Mouse (Mus musculus) hindbrain, embryonic 13.5 days (tissue): ENCODE results near the gene Ranbp9. TPM values are rescaled to one million over a fixed set of nuclear protein-coding genes. Genes with fewer than 3 reads are reported as not detected.

Source experiments
- ATAC-seq: fragments of 200-750 bp; cut with Nextera tagmentation; 2 replicates; pipeline ENCODE4 v1.8.0; 2017; ENCODE audit warnings: moderate TSS enrichment; ENCODE audit not compliant: low FRiP score
- H3K27ac ChIP-seq: fragments of 300-500 bp; sonication (generic); 2 replicates; pipeline ENCODE4 v1.5.1; 2015; ENCODE audit warnings: inconsistent platforms, mild to moderate bottlenecking, moderate library complexity
- H3K27me3 ChIP-seq: fragments of 300-500 bp; sonication (generic); 2 replicates; pipeline ENCODE4 v1.6.1; 2015; ENCODE audit warnings: mild to moderate bottlenecking, inconsistent platforms
- H3K36me3 ChIP-seq: fragments of 300-500 bp; sonication (generic); 2 replicates; pipeline ENCODE4 v1.6.1; 2015; ENCODE audit warnings: mild to moderate bottlenecking, inconsistent platforms
- H3K4me1 ChIP-seq: fragments of 300-500 bp; sonication (generic); replicated peaks from 2 replicates; pipeline ENCODE4 v1.6.1; 2015; ENCODE audit warnings: inconsistent platforms
- H3K4me2 ChIP-seq: fragments of 300-500 bp; sonication (generic); 2 replicates; pipeline ENCODE4 v1.6.1; 2015; ENCODE audit warnings: inconsistent platforms, mild to moderate bottlenecking, moderate library complexity
- H3K4me3 ChIP-seq: fragments of 300-500 bp; sonication (generic); 2 replicates; pipeline ENCODE4 v1.5.1; 2015; ENCODE audit warnings: mild to moderate bottlenecking, inconsistent platforms
- H3K9ac ChIP-seq: fragments of 300-500 bp; sonication (generic); 2 replicates; pipeline ENCODE4 v1.6.1; 2015; ENCODE audit warnings: mild to moderate bottlenecking, inconsistent platforms
- H3K9me3 ChIP-seq: fragments of 300-500 bp; sonication (generic); 2 replicates; pipeline ENCODE4 v1.6.1; 2016; ENCODE audit warnings: inconsistent platforms
- WGBS: fragments of 180-500 bp; shearing (Covaris S2); methylation state at CpG from one replicate; pipeline ENCODE4 v1.1.7; 2015; 5-methylcytosine and 5-hydroxymethylcytosine counted together
- polyA plus RNA-seq: library from polyadenylated mRNA; unstranded; fragments of >200 nt; fragmentation: Nextera tagmentation; extraction: Ambion mirVana; gene quantifications from 2 replicates; pipeline ENCODE4 v1.2.1, GENCODE M21; 2015

Ranbp9 gene
- polyA plus RNA-seq, 1 experiment from 2014 or later = 12.9 TPM

DNA sequence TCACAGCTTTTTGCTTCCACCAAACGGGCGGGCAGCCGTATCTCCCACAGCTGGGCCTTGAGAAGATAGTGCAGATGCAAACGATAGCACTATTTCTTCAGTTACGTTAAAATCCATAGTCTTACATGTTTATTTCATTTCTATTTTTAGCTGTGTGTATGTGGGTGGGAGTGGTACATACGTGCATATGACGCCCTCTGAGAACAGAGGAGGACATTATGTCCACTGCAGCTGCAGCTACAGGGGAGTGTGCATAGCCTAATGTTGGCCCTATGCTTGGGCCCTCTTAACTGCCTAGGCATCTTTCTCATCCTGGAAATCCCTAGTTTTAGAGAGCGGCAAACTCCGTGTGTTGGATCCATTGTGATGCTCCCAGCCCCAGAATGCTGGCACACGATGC lies 106.9 kb downstream of the Ranbp9 start:
- H3K9ac ChIP-seq = no peak overlapping the region
- ATAC-seq = no peak
- H3K4me1 ChIP-seq = 0 out of 2 replicates have a peak, but pooled peaks cover 2% of the 10 kb centered on the region
- H3K9me3 ChIP-seq = peaks cover 2% of the 10 kb centered on the region; the same call in 1 of the 2 replicates
- WGBS = 91% methylated on average over 10 of the region's 10 CpGs
- no peak overlapping the region for H3K27ac ChIP-seq
- H3K36me3 ChIP-seq = peaks cover 46% of the 10 kb centered on the region
- no peak overlapping the region for H3K4me2 ChIP-seq
- H3K4me3 ChIP-seq = no peak overlapping the region
- no peaks in the 10 kb centered on the region for H3K27me3 ChIP-seq

GRCm38 (mm10) chr13:43372892-43373291 lies 108.2 kb downstream of the Ranbp9 start:
- no peak overlapping the region for H3K27ac ChIP-seq
- ATAC-seq = no peak
- 96% methylated on average over 1 of the region's 1 CpGs for WGBS
- no peaks in the 10 kb centered on the region for H3K27me3 ChIP-seq
- no peaks in the 10 kb centered on the region for H3K4me1 ChIP-seq
- no peak overlapping the region for H3K4me2 ChIP-seq
- peaks cover 45% of the 10 kb centered on the region for H3K36me3 ChIP-seq
- H3K9ac ChIP-seq = no peak overlapping the region
- peaks cover 2% of the 10 kb centered on the region; the same call in 1 of the 2 replicates for H3K9me3 ChIP-seq
- no peak overlapping the region for H3K4me3 ChIP-seq

- WGBS = 94% methylated on average over 6 of the region's 6 CpGs
Observed at GRCm38 (mm10) chr13:43370063-43370462, 111.0 kb downstream of the Ranbp9 start.

DNA sequence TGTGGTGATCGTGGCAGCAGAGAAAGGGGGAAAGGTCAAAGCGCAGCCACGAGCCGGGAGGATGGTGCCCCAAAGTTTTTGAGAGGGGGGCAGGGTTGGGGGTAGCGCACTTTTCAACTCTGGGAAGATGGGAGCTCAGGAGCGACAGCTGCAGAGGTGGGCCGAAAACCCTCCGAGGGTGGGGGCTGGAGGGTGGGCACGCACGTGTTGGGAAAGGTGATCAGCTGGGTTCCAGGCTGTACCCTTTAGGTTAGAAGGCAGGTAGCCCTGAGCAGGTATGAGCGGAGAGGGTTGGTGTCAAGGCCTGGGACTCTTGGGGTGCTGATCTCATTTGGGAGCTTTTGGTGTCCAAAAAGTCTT lies 115.3 kb downstream of the Ranbp9 start:
- peak overlapping the region; percentile 57 for H3K4me3 ChIP-seq
- H3K9me3 ChIP-seq = no peaks in the 10 kb centered on the region
- peak overlapping the region; percentile 80 for H3K9ac ChIP-seq
- no peaks in the 10 kb centered on the region for H3K27me3 ChIP-seq
- peak overlapping the region; percentile 80 for H3K27ac ChIP-seq
- ATAC-seq = peak; percentile 71; the same call in 1 of the 2 replicates
- peaks cover 11% of the 10 kb centered on the region for H3K4me1 ChIP-seq
- 15% methylated on average over 11 of the region's 11 CpGs for WGBS
- H3K36me3 ChIP-seq = peaks cover 4% of the 10 kb centered on the region
- H3K4me2 ChIP-seq = peak overlapping the region; percentile 79

More at GRCm38 (mm10) chr13:43370063-43370462, 111.0 kb downstream of the Ranbp9 start:
- Histone ChIP-seq H3K36me3 (peaks cover 29% of the 10 kb centered on the region), H3K4me2 (no peak overlapping the region), H3K27me3 (no peaks in the 10 kb centered on the region), H3K4me3 (no peak overlapping the region), H3K9me3 (peaks cover 2% of the 10 kb centered on the region; the same call in 1 of the 2 replicates), H3K4me1 (peaks cover 11% of the 10 kb centered on the region), H3K9ac (no peak overlapping the region), H3K27ac (no peak overlapping the region)
- no peak for ATAC-seq

- peaks cover 11% of the 10 kb centered on the region for H3K4me1 ChIP-seq
- peak within 1 kb of the TSS; percentile 80 for H3K9ac ChIP-seq
- H3K27ac ChIP-seq = peak within 1 kb of the TSS; percentile 80
- no peaks in the 10 kb centered on the region for H3K9me3 ChIP-seq
- peak; percentile 95 for ATAC-seq
- H3K4me3 ChIP-seq = peak within 1 kb of the TSS; percentile 57
- 15% methylated on average over 42 of the region's 42 CpGs for WGBS
- peak within 1 kb of the TSS; percentile 79 for H3K4me2 ChIP-seq
- H3K36me3 ChIP-seq = no peaks in the 10 kb centered on the region
- no peaks in the 10 kb centered on the region for H3K27me3 ChIP-seq
Observed at GRCm38 (mm10) chr13:43364985-43365824, 115.9 kb downstream of the Ranbp9 start, which contains the start of gene Sirt5. Sirt5 (plus strand) TSS chr13:43365496.

DNA sequence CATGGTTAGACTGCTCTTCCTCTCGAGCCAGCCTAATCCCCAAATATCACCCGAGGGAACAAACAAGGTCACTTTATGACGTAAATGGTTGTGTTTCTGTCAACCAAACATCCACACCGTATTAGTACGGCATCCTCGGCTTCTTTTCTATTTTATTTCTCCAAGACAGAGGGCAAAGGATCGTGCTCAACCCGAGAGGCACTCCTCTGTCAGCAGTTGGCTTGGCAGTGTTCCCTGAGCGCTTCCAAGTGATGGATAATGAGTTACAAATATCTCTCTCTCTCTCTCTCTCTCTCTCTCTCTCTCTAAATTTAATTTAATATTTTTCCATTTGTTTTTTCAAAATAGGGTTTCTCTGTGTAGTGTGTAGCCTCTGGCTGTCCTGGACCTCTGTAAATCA lies 118.7 kb downstream of the Ranbp9 start:
- Histone ChIP-seq H3K4me3 (no peak overlapping the region), H3K9me3 (no peaks in the 10 kb centered on the region), H3K4me2 (no peak overlapping the region), H3K9ac (no peak overlapping the region), H3K36me3 (no peaks in the 10 kb centered on the region), H3K27ac (no peak overlapping the region), H3K4me1 (peaks cover 14% of the 10 kb centered on the region), H3K27me3 (no peaks in the 10 kb centered on the region)
- no peak for ATAC-seq
- WGBS = 83% methylated on average over 9 of the region's 9 CpGs

DNA sequence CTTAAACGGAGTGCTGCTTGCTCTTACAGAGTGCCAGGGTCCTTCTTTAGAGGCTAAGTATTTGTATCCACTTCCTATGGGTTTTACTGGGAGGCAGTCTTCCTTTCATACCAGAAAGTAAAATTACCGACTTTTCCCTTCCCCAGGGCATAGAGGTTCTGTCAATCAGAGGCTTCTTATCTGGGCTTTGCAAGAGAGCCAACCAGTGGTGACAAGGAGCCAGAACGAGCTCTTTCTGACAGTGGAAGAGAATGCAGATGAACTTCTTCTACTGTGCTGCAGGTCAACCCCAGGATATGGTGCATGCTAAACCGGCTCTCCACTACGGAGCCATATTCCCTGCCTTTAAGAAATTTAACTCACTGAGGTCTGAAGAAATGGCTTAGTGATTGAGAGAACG lies 120.5 kb downstream of the Ranbp9 start:
- Histone ChIP-seq H3K4me3 (no peak overlapping the region), H3K4me2 (no peak overlapping the region), H3K27ac (no peak overlapping the region), H3K36me3 (no peaks in the 10 kb centered on the region), H3K4me1 (0 out of 2 replicates have a peak, but pooled peaks cover 3% of the 10 kb centered on the region), H3K9me3 (no peaks in the 10 kb centered on the region), H3K9ac (no peak overlapping the region), H3K27me3 (no peaks in the 10 kb centered on the region)
- 77% methylated on average over 6 of the region's 6 CpGs for whole genome bisulfite sequencing
- no peak for ATAC-seq

DNA sequence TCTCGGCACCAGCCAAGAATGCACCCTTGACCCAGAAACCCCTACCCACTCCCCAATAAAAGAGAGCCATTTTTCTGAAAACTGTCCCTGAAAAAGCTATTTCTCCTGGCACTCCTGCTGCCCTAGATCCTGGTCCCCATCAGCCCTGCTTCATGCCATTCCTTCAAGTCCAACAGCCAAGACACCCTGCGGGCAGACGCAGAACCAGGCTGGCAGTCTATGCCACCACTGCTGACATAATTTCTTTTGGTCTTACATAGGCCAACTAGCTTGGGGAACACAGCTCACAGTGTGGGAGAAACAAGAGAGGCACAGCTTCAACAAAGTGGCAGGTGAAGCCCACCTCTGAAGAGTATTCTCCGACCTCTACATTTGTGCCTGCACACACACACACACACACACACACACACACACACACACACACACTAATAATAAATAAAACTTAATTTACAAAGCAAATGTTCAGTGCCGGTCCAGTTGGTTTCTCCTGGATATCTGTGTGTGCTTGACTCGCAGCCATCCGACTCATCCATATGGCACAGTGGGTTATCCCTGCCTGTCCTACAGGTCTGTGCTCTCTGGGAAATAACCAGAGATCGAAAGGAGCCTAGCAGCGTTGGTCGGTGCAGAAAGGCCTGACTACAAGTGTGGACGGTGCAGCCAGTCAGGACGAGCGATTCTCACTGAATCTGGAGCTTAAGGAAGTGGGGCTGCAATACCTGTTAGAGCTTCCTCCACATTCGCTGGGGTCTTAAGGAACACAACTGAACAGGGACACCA lies 124.5 kb downstream of the Ranbp9 start:
- Histone ChIP-seq H3K27ac (no peak overlapping the region), H3K4me3 (no peak overlapping the region), H3K36me3 (no peaks in the 10 kb centered on the region), H3K9me3 (no peaks in the 10 kb centered on the region), H3K4me1 (0 out of 2 replicates have a peak, but pooled peaks cover 3% of the 10 kb centered on the region), H3K27me3 (no peaks in the 10 kb centered on the region), H3K9ac (no peak overlapping the region), H3K4me2 (no peak overlapping the region)
- no peak for ATAC-seq
- 89% methylated on average over 14 of the region's 14 CpGs for WGBS

- Histone ChIP-seq H3K27ac (no peak overlapping the region), H3K9ac (no peak overlapping the region), H3K9me3 (no peaks in the 10 kb centered on the region), H3K27me3 (no peaks in the 10 kb centered on the region), H3K36me3 (no peaks in the 10 kb centered on the region), H3K4me3 (no peak overlapping the region), H3K4me2 (no peak overlapping the region), H3K4me1 (0 out of 2 replicates have a peak, but pooled peaks cover 3% of the 10 kb centered on the region)
- 83% methylated on average over 12 of the region's 12 CpGs for WGBS
- ATAC-seq = no peak
Observed at GRCm38 (mm10) chr13:43354362-43354761, 126.7 kb downstream of the Ranbp9 start.

- 69% methylated on average over 4 of the region's 4 CpGs for WGBS
- H3K4me3 ChIP-seq = no peak overlapping the region
- H3K9ac ChIP-seq = no peak overlapping the region
- no peaks in the 10 kb centered on the region for H3K27me3 ChIP-seq
- no peak for ATAC-seq
- no peak overlapping the region for H3K27ac ChIP-seq
- no peak overlapping the region for H3K4me2 ChIP-seq
- H3K4me1 ChIP-seq = no peaks in the 10 kb centered on the region
- H3K36me3 ChIP-seq = no peaks in the 10 kb centered on the region
- no peaks in the 10 kb centered on the region for H3K9me3 ChIP-seq
Observed at GRCm38 (mm10) chr13:43353356-43353755, 127.7 kb downstream of the Ranbp9 start.
